Mouse (Mus musculus) CH12.LX (cell line): ENCODE results near the gene Rbm4b.

Experiments used
- CHD1 ChIP-seq: IDR thresholded peaks from 2 replicates; pipeline ENCODE4 v1.6.1; 2012; ENCODE audit warnings: low read depth, low read length, improper control_type of control experiment, inconsistent platforms
- CHD2 ChIP-seq: IDR thresholded peaks from 2 replicates; pipeline ENCODE4 v1.6.1; 2011; ENCODE audit warnings: low read length, improper control_type of control experiment
- CTCF ChIP-seq, 2 experiments: IDR thresholded peaks in 1 of 2; conservative IDR thresholded peaks in 1 of 2; 2 replicates each; pipeline ENCODE4 v1.5.1; 2011 to 2012; ENCODE audit warnings: low read depth in 2 of 2, low read length in 2 of 2, improper control_type of control experiment in 1 of 2, inconsistent platforms in 1 of 2, mild to moderate bottlenecking in 1 of 2, moderate library complexity in 1 of 2
- E2F4 ChIP-seq: IDR thresholded peaks from 2 replicates; pipeline ENCODE4 v1.6.1; 2011; ENCODE audit warnings: low read depth, low read length, improper control_type of control experiment; ENCODE audit not compliant: insufficient replicate concordance
- ELF1 ChIP-seq: IDR thresholded peaks from 2 replicates; pipeline ENCODE4 v1.6.1; 2014; ENCODE audit warnings: low read depth, mild to moderate bottlenecking, inconsistent platforms, low read length, improper control_type of control experiment
- ETS1 ChIP-seq: conservative IDR thresholded peaks from 2 replicates; pipeline ENCODE4 v1.6.1; 2012; ENCODE audit warnings: low read depth, mild to moderate bottlenecking, inconsistent platforms, low read length, improper control_type of control experiment, moderate library complexity
- IRF4 ChIP-seq: IDR thresholded peaks from 2 replicates; pipeline ENCODE4 v1.6.1; 2014; ENCODE audit warnings: low read depth, mild to moderate bottlenecking, inconsistent platforms, low read length, improper control_type of control experiment
- KAT2A ChIP-seq: IDR thresholded peaks from 2 replicates; pipeline ENCODE4 v1.6.1; 2012; ENCODE audit warnings: low read length, improper control_type of control experiment, inconsistent platforms; ENCODE audit not compliant: insufficient replicate concordance
- MAFK ChIP-seq: IDR thresholded peaks from 2 replicates; pipeline ENCODE4 v1.6.1; 2011; ENCODE audit warnings: low read length, improper control_type of control experiment; ENCODE audit not compliant: insufficient replicate concordance
- MXI1 ChIP-seq: IDR thresholded peaks from 2 replicates; pipeline ENCODE4 v1.6.1; 2011; ENCODE audit warnings: mild to moderate bottlenecking, low read depth, low read length, improper control_type of control experiment
- POLR2A ChIP-seq: IDR thresholded peaks from 2 replicates; pipeline ENCODE4 v1.6.1; 2011; ENCODE audit warnings: low read depth, mild to moderate bottlenecking, improper control_type of control experiment, low read length
- USF1 ChIP-seq: IDR thresholded peaks from 2 replicates; pipeline ENCODE4 v1.6.1; 2014; ENCODE audit warnings: low read depth, mild to moderate bottlenecking, inconsistent platforms, low read length, improper control_type of control experiment
- ZNF384 ChIP-seq: IDR thresholded peaks from 2 replicates; pipeline ENCODE4 v1.6.1; 2012; ENCODE audit warnings: low read depth, low read length, improper control_type of control experiment, inconsistent platforms

- TF ChIP-seq E2F4 = no peak
- no peak for TF ChIP-seq ELF1
- no peak for TF ChIP-seq CHD2
- no peak for TF ChIP-seq KAT2A
- TF ChIP-seq POLR2A = no peak
- no peak for TF ChIP-seq MXI1
- TF ChIP-seq CTCF (conservative IDR thresholded peaks at IDR 0.05 in 1 of 2, IDR thresholded peaks at IDR 0.05 in 1 of 2; ENCODE audit: low read depth in 2 of 2, low read length in 2 of 2) = no peak
- no peak for TF ChIP-seq ETS1
- no peak for TF ChIP-seq ZNF384
- no peak for TF ChIP-seq CHD1
- no peak for TF ChIP-seq USF1
- no peak for TF ChIP-seq IRF4
- no peak for TF ChIP-seq MAFK
Observed at GRCm38 (mm10) chr19:4767507-4768148, 11.3 kb downstream of the Rbm4b start.
